In genomic region chr2:27692608-27693007, GRCm38 (mm10) we compare ENCODE assay signal across 15 mouse cellular contexts. TPM values are rescaled to one million over a fixed set of nuclear protein-coding genes. Genes with fewer than 3 reads are reported as not detected.
A peak's percentile ranks its signal among the peaks of the same experiment; 100 is the strongest.
DNase-seq lines count a peak whose midpoint lies in the region; ATAC-seq and TF ChIP-seq lines count a peak whose summit lies in the region.
"Had no signal": no experiment of that assay in that cellular context is flagged by ENCODE, and none has a peak within 500 bp of the region (broad histone marks: within the 10 kb centered on the region; RNA-seq: fewer than 3 reads in every experiment).

No protein-coding gene starts in this region.

- TF ChIP-seq EP300 in lung, postnatal 0 days (IDR thresholded peaks at IDR 0.05) = no peak
- no peak for TF ChIP-seq EP300 in stomach, postnatal 0 days (optimal IDR thresholded peaks at IDR 0.05)

- DNase-seq in heart, postnatal 4 days = no peak
- peak; percentile 24 for DNase-seq in lung, postnatal 0 days (ENCODE audit: low spot score)
- DNase-seq in lung, postnatal 14 days = no peak
- no peak for DNase-seq in stomach, postnatal 0 days (ENCODE audit: low spot score)
- DNase-seq in embryo, embryonic 10.5 days (ENCODE audit: low spot score) = no peak
- no peak for DNase-seq in gastrocnemius, postnatal 14 days
- DNase-seq: adrenal gland, postnatal 25 days; cerebellum, adult 9-11 months; kidney, adult 2 months had no signal

- H3K4me1 ChIP-seq in heart, embryonic 11.5 days (ENCODE audit: control insufficient read depth, insufficient read depth, low read length) = peaks cover 67% of the 10 kb centered on the region
- H3K4me1 ChIP-seq in lung, postnatal 0 days (ENCODE audit: insufficient read depth, low read depth, low read length) = peaks cover 21% of the 10 kb centered on the region; the same call in 1 of the 2 replicates
- peaks cover 62% of the 10 kb centered on the region for H3K4me1 ChIP-seq in heart, embryonic 16.5 days (ENCODE audit: control insufficient read depth, insufficient read depth, low read length)
- peaks cover 11% of the 10 kb centered on the region for H3K4me1 ChIP-seq in stomach, postnatal 0 days (replicated peaks; ENCODE audit: control insufficient read depth, insufficient read depth)

- intact Hi-C loops in gastrocnemius, postnatal 14 days (cut with DNase I; ENCODE audit: low total_unique reads) = loop anchor here (5.0 kb wide), 1 partner anchor 55 kb away; no protein-coding TSS in a partner anchor

- no peak; the same call in 1 of the 2 replicates for ATAC-seq in heart, embryonic 11.5 days (replicated peaks; ENCODE audit: insufficient number of reproducible peaks, low FRiP score, low TSS enrichment)
- 0 out of 2 replicates have a peak, but pooled peaks have one; percentile 5 for ATAC-seq in lung, postnatal 0 days
- peak; percentile 75 for ATAC-seq in heart, embryonic 16.5 days (replicated peaks; ENCODE audit: extremely low read depth, insufficient read depth, low FRiP score)
- no peak for ATAC-seq in stomach, postnatal 0 days (ENCODE audit: low FRiP score, low TSS enrichment)

- TF ChIP-seq CTCF in lung, postnatal 0 days (IDR thresholded peaks at IDR 0.05) = no peak
- TF ChIP-seq CTCF in stomach, postnatal 0 days (IDR thresholded peaks at IDR 0.05; ENCODE audit: low read depth) = no peak

- no peaks in the 10 kb centered on the region for H3K9me3 ChIP-seq in heart, embryonic 11.5 days (replicated peaks; ENCODE audit: control insufficient read depth, low read length)
- no peaks in the 10 kb centered on the region for H3K9me3 ChIP-seq in lung, postnatal 0 days (ENCODE audit: low read length)
- H3K9me3 ChIP-seq in heart, embryonic 16.5 days (replicated peaks; ENCODE audit: control insufficient read depth, low read length) = no peaks in the 10 kb centered on the region
- H3K9me3 ChIP-seq in stomach, postnatal 0 days (ENCODE audit: control insufficient read depth, low read length) = no peaks in the 10 kb centered on the region
- H3K9me3 ChIP-seq: G1E; hindbrain, embryonic 15.5 days; limb, embryonic 10.5 days; megakaryocyte, embryonic 14.5 days had no signal

- peak overlapping the region; percentile 23; the same call in 1 of the 2 replicates for H3K4me2 ChIP-seq in heart, embryonic 11.5 days
- H3K4me2 ChIP-seq in lung, postnatal 0 days (replicated peaks; ENCODE audit: low read depth, low read length) = no peak overlapping the region
- H3K4me2 ChIP-seq in heart, embryonic 16.5 days (ENCODE audit: low read depth, low read length) = 0 out of 2 replicates have a peak overlapping the region, but pooled peaks have one; percentile 1
- H3K4me2 ChIP-seq in stomach, postnatal 0 days (replicated peaks; ENCODE audit: low read depth) = no peak overlapping the region
- H3K4me2 ChIP-seq: hindbrain, embryonic 15.5 days had no signal

- peak overlapping the region; percentile 37; the same call in 1 of the 2 replicates for H3K27ac ChIP-seq in heart, embryonic 11.5 days (ENCODE audit: low read depth, low read length)
- no peak overlapping the region for H3K27ac ChIP-seq in lung, postnatal 0 days (ENCODE audit: low read length)
- peak overlapping the region; percentile 51 for H3K27ac ChIP-seq in heart, embryonic 16.5 days (ENCODE audit: low read length)
- peak overlapping the region; percentile 78 for H3K27ac ChIP-seq in stomach, postnatal 0 days (replicated peaks)
- H3K27ac ChIP-seq: hindbrain, embryonic 15.5 days; limb, embryonic 10.5 days had no signal

- no peak overlapping the region for H3K4me3 ChIP-seq in heart, embryonic 11.5 days (ENCODE audit: low read depth, low read length)
- H3K4me3 ChIP-seq in lung, postnatal 0 days (ENCODE audit: low read depth, low read length) = no peak overlapping the region
- no peak overlapping the region for H3K4me3 ChIP-seq in heart, embryonic 16.5 days (ENCODE audit: low read length)
- no peak overlapping the region for H3K4me3 ChIP-seq in stomach, postnatal 0 days (ENCODE audit: low read depth, low read length)
- H3K4me3 ChIP-seq: hindbrain, embryonic 15.5 days; limb, embryonic 10.5 days had no signal

- no peaks in the 10 kb centered on the region for H3K36me3 ChIP-seq in heart, embryonic 11.5 days (ENCODE audit: control insufficient read depth, insufficient read depth, low read length)
- H3K36me3 ChIP-seq in lung, postnatal 0 days (ENCODE audit: insufficient read depth, low read length) = no peaks in the 10 kb centered on the region
- no peaks in the 10 kb centered on the region for H3K36me3 ChIP-seq in heart, embryonic 16.5 days (ENCODE audit: control insufficient read depth, insufficient read depth)
- H3K36me3 ChIP-seq in stomach, postnatal 0 days (ENCODE audit: control insufficient read depth, insufficient read depth, low read length) = no peaks in the 10 kb centered on the region
- H3K36me3 ChIP-seq: G1E; hindbrain, embryonic 15.5 days; limb, embryonic 10.5 days had no signal

- H3K27me3 ChIP-seq in heart, embryonic 11.5 days (ENCODE audit: control insufficient read depth, insufficient read depth, low read length) = peaks cover 6% of the 10 kb centered on the region
- no peaks in the 10 kb centered on the region for H3K27me3 ChIP-seq in lung, postnatal 0 days (replicated peaks; ENCODE audit: insufficient read depth, low read length)
- H3K27me3 ChIP-seq in heart, embryonic 16.5 days (ENCODE audit: control insufficient read depth, insufficient read depth, low read length) = no peaks in the 10 kb centered on the region
- H3K27me3 ChIP-seq in stomach, postnatal 0 days (ENCODE audit: control insufficient read depth, insufficient read depth, low read length) = no peaks in the 10 kb centered on the region
- H3K27me3 ChIP-seq: hindbrain, embryonic 15.5 days had no signal

- 45% methylated on average over 3 of the region's 3 CpGs for WGBS in heart, embryonic 11.5 days (ENCODE audit: insufficient replicate concordance)
- 55% methylated on average over 3 of the region's 3 CpGs for WGBS in lung, postnatal 0 days
- whole genome bisulfite sequencing in heart, embryonic 16.5 days = 14% methylated on average over 3 of the region's 3 CpGs
- WGBS in stomach, postnatal 0 days = 63% methylated on average over 3 of the region's 3 CpGs

- H3K9ac ChIP-seq in heart, embryonic 11.5 days (ENCODE audit: low read depth, low read length) = no peak overlapping the region
- H3K9ac ChIP-seq in lung, postnatal 0 days (replicated peaks; ENCODE audit: low read depth) = no peak overlapping the region
- H3K9ac ChIP-seq in heart, embryonic 16.5 days (ENCODE audit: low read length) = no peak overlapping the region; the same call in 1 of the 2 replicates
- peak overlapping the region; percentile 31; the same call in 1 of the 2 replicates for H3K9ac ChIP-seq in stomach, postnatal 0 days (ENCODE audit: low read length)
- H3K9ac ChIP-seq: hindbrain, embryonic 15.5 days had no signal

RNA-seq across cellular contexts. Expression of gene Rxra, which starts 16.4 kb away (rescaled TPM):
- 4.2 and 5.2 TPM in 2 replicates for polyA plus RNA-seq in heart, embryonic 11.5 days (2014; fragmentation: Nextera tagmentation; extraction: Ambion mirVana)
- total RNA-seq in heart, postnatal 4 days (2021) = 10 to 100 TPM; 39.0 to 43.2 TPM
- 9.6 and 10.3 TPM in 2 replicates for polyA plus RNA-seq in lung, postnatal 0 days (2015; fragmentation: Nextera tagmentation; extraction: Ambion mirVana)
- 6.6 and 8.4 TPM in 2 replicates for polyA plus RNA-seq in heart, embryonic 16.5 days (2015; fragmentation: Nextera tagmentation; extraction: Ambion mirVana)
- polyA plus RNA-seq in stomach, postnatal 0 days (2015; fragmentation: Nextera tagmentation; extraction: Ambion mirVana) = 8.7 and 10.5 TPM in 2 replicates
- total RNA-seq in gastrocnemius, postnatal 14 days (2021) = 10 to 100 TPM; 48.4 to 53.6 TPM
- polyA plus RNA-seq: G1E had no signal

Comparison
In these comparisons a context has a peak if more than half of its experiments do, and no peak if none do; other contexts are left out.
1. ATAC-seq: peak in lung, postnatal 0 days (single experiment) and heart, embryonic 16.5 days (single experiment); none in heart, embryonic 11.5 days (single experiment) and stomach, postnatal 0 days (single experiment).
2. H3K4me2 ChIP-seq: peak in heart, embryonic 11.5 days (single experiment) and heart, embryonic 16.5 days (single experiment); none in lung, postnatal 0 days (single experiment) and stomach, postnatal 0 days (single experiment).